Comparison of ENCODE assay signal across 24 mouse cellular contexts in genomic region chrX:73061528-73061927, GRCm38 (mm10). TPM values are rescaled to one million over a fixed set of nuclear protein-coding genes. Genes with fewer than 3 reads are reported as not detected.
"Had no signal": no experiment of that assay in that cellular context is flagged by ENCODE, and none has a peak within 500 bp of the region (broad histone marks: within the 10 kb centered on the region; RNA-seq: fewer than 3 reads in every experiment).

No protein-coding gene starts in this region.

- H3K36me3 ChIP-seq: liver, embryonic 13.5 days; liver, embryonic 15.5 days; midbrain, embryonic 13.5 days; midbrain, embryonic 15.5 days; neural tube, embryonic 12.5 days; stomach, embryonic 15.5 days had no signal

- H3K9me3 ChIP-seq: liver, embryonic 13.5 days; liver, embryonic 15.5 days; midbrain, embryonic 13.5 days; midbrain, embryonic 15.5 days; neural tube, embryonic 12.5 days; stomach, embryonic 15.5 days had no signal

- H3K4me3 ChIP-seq: liver, embryonic 13.5 days; liver, embryonic 15.5 days; midbrain, embryonic 13.5 days; midbrain, embryonic 15.5 days; neural tube, embryonic 12.5 days; stomach, embryonic 15.5 days had no signal

- H3K27ac ChIP-seq: liver, embryonic 13.5 days; liver, embryonic 15.5 days; macrophage; midbrain, embryonic 13.5 days; midbrain, embryonic 15.5 days; neural tube, embryonic 12.5 days; stomach, embryonic 15.5 days; stomach, postnatal 0 days had no signal

- H3K27me3 ChIP-seq: midbrain, embryonic 13.5 days; midbrain, embryonic 15.5 days; neural tube, embryonic 12.5 days; stomach, embryonic 15.5 days had no signal

- H3K4me1 ChIP-seq: liver, embryonic 13.5 days; liver, embryonic 15.5 days; midbrain, embryonic 15.5 days; neural tube, embryonic 12.5 days had no signal

- H3K4me2 ChIP-seq: liver, embryonic 11.5 days; liver, embryonic 13.5 days; liver, embryonic 15.5 days; lung, embryonic 14.5 days; midbrain, embryonic 11.5 days; midbrain, embryonic 13.5 days; midbrain, embryonic 15.5 days; neural tube, embryonic 12.5 days; stomach, embryonic 15.5 days had no signal

- ATAC-seq: liver, postnatal 0 days; midbrain, embryonic 13.5 days; midbrain, embryonic 15.5 days had no signal

- DNase-seq: liver, embryonic 13.5 days; liver, postnatal 0 days; lung, embryonic 14.5 days; lung, postnatal 14 days; lung, postnatal 36 days; right cerebral cortex, postnatal 14 days; thymus, adult 2 months; thymus, postnatal 25 days; thymus, postnatal 4 days had no signal

- H3K9ac ChIP-seq: liver, embryonic 13.5 days; liver, embryonic 15.5 days; liver, postnatal 0 days; lung, embryonic 14.5 days; midbrain, embryonic 13.5 days; midbrain, embryonic 15.5 days; neural tube, embryonic 12.5 days; stomach, embryonic 15.5 days had no signal

RNA-seq across cellular contexts. Expression of gene Pnma3, which starts 3.1 kb away (rescaled TPM):
- total RNA-seq: megakaryocyte, adult 5-6 weeks; monocyte, adult 5-6 weeks; neutrophil, adult 5-6 weeks had no signal
- polyA plus RNA-seq: liver, embryonic 11.5 days; liver, embryonic 13.5 days; liver, embryonic 15.5 days; liver, postnatal 0 days; macrophage; spleen, adult 2 months; thymus, adult 2 months had no signal

RNA-seq across cellular contexts. Expression of gene Xlr4a, which starts 20.8 kb away (rescaled TPM):
- total RNA-seq: midbrain, postnatal 0 days had no signal
- polyA plus RNA-seq: neural tube, embryonic 14.5 days had no signal

RNA-seq across cellular contexts. Expression of gene Pnma5, which starts 24.6 kb away (rescaled TPM):
- total RNA-seq: megakaryocyte, adult 5-6 weeks; monocyte, adult 5-6 weeks; neutrophil, adult 5-6 weeks had no signal
- polyA plus RNA-seq: liver, embryonic 11.5 days; liver, embryonic 13.5 days; liver, postnatal 0 days; lung, embryonic 14.5 days; macrophage; midbrain, embryonic 11.5 days; midbrain, embryonic 13.5 days; neural tube, embryonic 12.5 days; spleen, adult 2 months; thymus, adult 2 months had no signal

RNA-seq across cellular contexts. Expression of gene Xlr3a, which starts 35.4 kb away (rescaled TPM):
- total RNA-seq: monocyte, adult 5-6 weeks had no signal
- polyA plus RNA-seq: macrophage had no signal

RNA-seq across cellular contexts. Expression of gene Gm14685, which starts 55.3 kb away (rescaled TPM):
- total RNA-seq: megakaryocyte, adult 5-6 weeks; monocyte, adult 5-6 weeks; neutrophil, adult 5-6 weeks had no signal
- polyA plus RNA-seq: liver, embryonic 11.5 days; liver, embryonic 13.5 days; macrophage; spleen, adult 2 months had no signal
